Mouse (Mus musculus) lung, postnatal 0 days (tissue): Measurements from ENCODE around the gene Rwdd2a.

Source experiments
- CTCF ChIP-seq: IDR thresholded peaks from 2 replicates; pipeline ENCODE4 v1.5.1; 2016; ENCODE audit warnings: antibody characterized with exemption, mild to moderate bottlenecking
- EP300 ChIP-seq: IDR thresholded peaks from 2 replicates; pipeline ENCODE4 v1.6.1; 2016; ENCODE audit warnings: antibody characterized with exemption, mild to moderate bottlenecking, control low read depth

GRCm38 (mm10) chr9:86573616-86574303, 2.0 kb downstream of the Rwdd2a start:
- no peak for TF ChIP-seq CTCF
- no peak for TF ChIP-seq EP300
